Mouse (Mus musculus) heart, adult 18-20 months (tissue): ENCODE measurements around the gene Enah. TPM values are rescaled to one million over a fixed set of nuclear protein-coding genes. Genes with fewer than 3 reads are reported as not detected.
A peak's percentile ranks its signal among the peaks of the same experiment; 100 is the strongest.

Source experiments
- DNase-seq, 2 experiments: peaks; one replicate each; pipeline ENCODE4 v3.0.0; 2021 to 2022; ENCODE audit warnings: mixed read lengths in 1 of 2
- total RNA-seq, 2 experiments: library from RNA; stranded (reverse); gene quantifications; 2 replicates each; pipeline ENCODE4 v1.2.3; 2021

The Enah gene
- total RNA-seq, 2 experiments from 2014 or later, result 113 to 117 TPM

GRCm38 (mm10) chr1:182028231-182029210 lies 8.7 kb upstream of the Enah start:
- DNase-seq, result peak; percentile 47 to 51

- DNase-seq, result no peak
These were observed 7.7 kb upstream of the Enah start for GRCm38 (mm10) chr1:182027426-182027979.

- no peak for DNase-seq
These were observed 7.0 kb upstream of the Enah start for GRCm38 (mm10) chr1:182026821-182027220.

GRCm38 (mm10) chr1:182026120-182026519 lies 6.3 kb upstream of the Enah start:
- DNase-seq, result no peak

- DNase-seq, result peak; percentile 46 to 56
These were observed 2.0 kb upstream of the Enah start for GRCm38 (mm10) chr1:182021691-182022299.

- peak; percentile 26 to 41 for DNase-seq
These were observed 1.2 kb upstream of the Enah start for GRCm38 (mm10) chr1:182020831-182021460.

- DNase-seq, result no peak
These were observed 394 bp downstream of the Enah start for GRCm38 (mm10) chr1:182019266-182019925.

- DNase-seq, result peak; percentile 26 to 64
These were observed 1.2 kb downstream of the Enah start for GRCm38 (mm10) chr1:182018397-182019265.

GRCm38 (mm10) chr1:182005831-182006230 lies 14.0 kb downstream of the Enah start:
- no peak for DNase-seq

- DNase-seq, result no peak
These were observed 21.1 kb downstream of the Enah start for GRCm38 (mm10) chr1:181998673-181999072.

- no peak for DNase-seq
These were observed 22.0 kb downstream of the Enah start for GRCm38 (mm10) chr1:181997791-181998190.

- DNase-seq, result no peak
These were observed 26.2 kb downstream of the Enah start for GRCm38 (mm10) chr1:181993597-181993996.

- no peak for DNase-seq
These were observed 31.4 kb downstream of the Enah start for GRCm38 (mm10) chr1:181988367-181988766.

GRCm38 (mm10) chr1:181987226-181987625 lies 32.6 kb downstream of the Enah start:
- DNase-seq, result peak in 1 of 2 experiments; percentile 25

GRCm38 (mm10) chr1:181985880-181986279 lies 33.9 kb downstream of the Enah start:
- no peak for DNase-seq

GRCm38 (mm10) chr1:181984811-181985210 lies 35.0 kb downstream of the Enah start:
- DNase-seq, result no peak

- DNase-seq, result peak in 1 of 2 experiments; percentile 20
These were observed 39.6 kb downstream of the Enah start for GRCm38 (mm10) chr1:181980017-181980719.

- DNase-seq, result peak; percentile 28 to 34
These were observed 44.3 kb downstream of the Enah start for GRCm38 (mm10) chr1:181975510-181975909.

GRCm38 (mm10) chr1:181974897-181975296 lies 44.9 kb downstream of the Enah start:
- no peak for DNase-seq

GRCm38 (mm10) chr1:181965277-181965676 lies 54.5 kb downstream of the Enah start:
- no peak for DNase-seq
